Mouse (Mus musculus) midbrain, postnatal 0 days (tissue): Measurements from ENCODE around the gene Slc6a8. TPM values are rescaled to one million over a fixed set of nuclear protein-coding genes. Genes with fewer than 3 reads are reported as not detected.
A peak's percentile ranks its signal among the peaks of the same experiment; 100 is the strongest.

ENCODE experiments used
- ATAC-seq: fragments of 200-750 bp; cut with Nextera tagmentation; 2 replicates; pipeline ENCODE4 v1.8.0; 2017; ENCODE audit warnings: moderate number of reproducible peaks, mild to moderate bottlenecking, moderate TSS enrichment, moderate library complexity; ENCODE audit not compliant: low FRiP score
- DNase-seq: peaks from one replicate; pipeline ENCODE4 v3.0.0-alpha.2; 2015; ENCODE audit warnings: low spot score
- H3K27ac ChIP-seq: fragments of 300-500 bp; sonication (generic); 2 replicates; pipeline ENCODE4 v1.5.1; 2014; ENCODE audit warnings: low read depth, mild to moderate bottlenecking, low read length, mixed read lengths
- H3K27me3 ChIP-seq: fragments of 300-500 bp; sonication (generic); 2 replicates; pipeline ENCODE4 v1.6.1; 2014; ENCODE audit warnings: low read length, control low read depth, mixed read lengths; ENCODE audit not compliant: insufficient read depth
- H3K36me3 ChIP-seq: fragments of 300-500 bp; sonication (generic); 2 replicates; pipeline ENCODE4 v1.6.1; 2014; ENCODE audit warnings: low read length, control low read depth, mixed read lengths; ENCODE audit not compliant: insufficient read depth
- H3K4me1 ChIP-seq: fragments of 300-500 bp; sonication (generic); 2 replicates; pipeline ENCODE4 v1.6.1; 2014; ENCODE audit warnings: mild to moderate bottlenecking, control low read depth, antibody characterized with exemption, low read length, mixed read lengths; ENCODE audit not compliant: insufficient read depth
- H3K4me2 ChIP-seq: fragments of 300-500 bp; sonication (generic); 2 replicates; pipeline ENCODE4 v1.6.1; 2014; ENCODE audit warnings: low read depth, mild to moderate bottlenecking, low read length, mixed read lengths; ENCODE audit not compliant: poor library complexity, severe bottlenecking
- H3K4me3 ChIP-seq: fragments of 300-500 bp; sonication (generic); 2 replicates; pipeline ENCODE4 v1.5.1; 2014; ENCODE audit warnings: low read depth, mild to moderate bottlenecking, low read length, moderate library complexity
- H3K9ac ChIP-seq: fragments of 300-500 bp; sonication (generic); replicated peaks from 2 replicates; pipeline ENCODE4 v1.6.1; 2014; ENCODE audit warnings: mild to moderate bottlenecking, low read length, moderate library complexity, mixed read lengths; ENCODE audit not compliant: poor library complexity, severe bottlenecking
- H3K9me3 ChIP-seq: fragments of 300-500 bp; sonication (generic); 2 replicates; pipeline ENCODE4 v1.6.1; 2016; ENCODE audit warnings: low read length, control low read depth
- CTCF ChIP-seq: IDR thresholded peaks from 2 replicates; pipeline ENCODE4 v1.5.1; 2016; ENCODE audit warnings: antibody characterized with exemption, mild to moderate bottlenecking
- WGBS: fragments of 180-500 bp; shearing (Covaris S2); extraction: QIAGEN DNeasy Blood & Tissue Kit; methylation state at CpG from one replicate; pipeline ENCODE4 v1.1.7; 2014; 5-methylcytosine and 5-hydroxymethylcytosine counted together
- polyA plus RNA-seq: library from polyadenylated mRNA; unstranded; fragments of >200 nt; fragmentation: Nextera tagmentation; extraction: Ambion mirVana; gene quantifications from 2 replicates; pipeline ENCODE4 v1.2.1, GENCODE M21; 2015
- total RNA-seq: library from RNA; depleted of rRNA; stranded (reverse); fragments of >200 nt; gene quantifications from 2 replicates; pipeline ENCODE4 v1.2.3, GENCODE M21; 2014

The Slc6a8 gene
- total and polyA plus RNA-seq, 2 experiments from 2014 or later: 6.6 to 69.4 TPM

- ATAC-seq (no peak), DNase-seq (no peak)
- peaks cover 6% of the 10 kb centered on the region; the same call in 1 of the 2 replicates for H3K27me3 ChIP-seq
- no peak overlapping the region for H3K27ac ChIP-seq
- no peak for TF ChIP-seq CTCF
- no peak overlapping the region for H3K4me3 ChIP-seq
- no peaks in the 10 kb centered on the region for H3K4me1 ChIP-seq
- no peak overlapping the region for H3K9ac ChIP-seq
- WGBS: 47% methylated on average over 4 of the region's 4 CpGs
- no peaks in the 10 kb centered on the region for H3K9me3 ChIP-seq
- H3K4me2 ChIP-seq: no peak overlapping the region
- no peaks in the 10 kb centered on the region for H3K36me3 ChIP-seq
These were observed 27.8 kb upstream of the Slc6a8 start for GRCm38 (mm10) chrX:73645121-73645520.

DNA sequence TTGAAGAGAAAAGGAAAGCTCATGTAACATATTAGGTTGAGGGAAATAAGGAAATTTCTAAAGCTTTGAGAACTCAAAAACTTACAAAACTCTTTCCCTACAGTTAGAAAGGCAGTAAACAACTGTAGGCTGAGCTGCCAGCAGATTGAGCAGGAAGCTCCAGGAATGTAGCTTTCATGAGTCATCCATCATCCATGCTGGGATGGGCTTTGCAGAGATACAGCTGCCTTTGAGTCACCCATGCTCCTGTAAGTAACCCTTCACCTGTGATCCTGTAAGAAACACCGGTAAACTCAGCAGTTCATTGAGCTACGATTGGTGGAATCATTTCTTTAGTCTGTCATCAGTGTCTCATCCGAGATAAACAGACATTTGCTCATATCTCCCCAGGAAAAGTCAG lies 22.1 kb upstream of the Slc6a8 start:
- DNase-seq (no peak), ATAC-seq (no peak)
- H3K27me3 ChIP-seq: no peaks in the 10 kb centered on the region
- H3K9ac ChIP-seq: no peak overlapping the region
- H3K4me1 ChIP-seq: no peaks in the 10 kb centered on the region
- H3K4me2 ChIP-seq: no peak overlapping the region
- H3K9me3 ChIP-seq: no peaks in the 10 kb centered on the region
- WGBS: 82% methylated on average over 3 of the region's 3 CpGs
- no peaks in the 10 kb centered on the region for H3K36me3 ChIP-seq
- no peak for TF ChIP-seq CTCF
- no peak overlapping the region for H3K27ac ChIP-seq
- no peak overlapping the region for H3K4me3 ChIP-seq

- ATAC-seq (no peak), DNase-seq (no peak)
- 89% methylated on average over 6 of the region's 6 CpGs for WGBS
- Histone ChIP-seq H3K4me3 (no peak overlapping the region), H3K4me2 (no peak overlapping the region), H3K27me3 (no peaks in the 10 kb centered on the region), H3K36me3 (no peaks in the 10 kb centered on the region), H3K9me3 (no peaks in the 10 kb centered on the region), H3K9ac (no peak overlapping the region), H3K4me1 (no peaks in the 10 kb centered on the region), H3K27ac (no peak overlapping the region)
- no peak for TF ChIP-seq CTCF
These were observed 19.6 kb upstream of the Slc6a8 start for GRCm38 (mm10) chrX:73653392-73653791.

DNA sequence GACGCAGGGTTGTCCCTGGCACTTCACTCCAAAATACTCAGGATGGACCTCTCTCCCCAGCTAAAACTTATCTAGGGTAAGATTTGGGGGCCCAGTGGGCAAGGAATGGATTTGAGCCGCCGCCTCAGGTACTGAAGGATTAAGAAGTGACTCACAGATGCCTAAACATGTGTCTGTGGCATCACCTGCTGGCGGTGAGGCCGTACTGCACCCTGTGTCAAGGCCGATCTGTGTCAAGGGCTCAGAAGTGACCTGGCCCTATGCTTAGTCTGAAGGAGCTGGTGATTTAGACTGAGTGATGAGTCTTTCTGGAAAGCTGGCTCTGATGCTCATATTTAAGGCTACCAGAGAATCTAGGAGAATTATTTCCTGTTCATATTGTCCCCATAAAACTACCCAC lies 18.8 kb upstream of the Slc6a8 start:
- WGBS: 11% methylated on average over 6 of the region's 6 CpGs
- H3K27ac ChIP-seq: no peak overlapping the region
- no peaks in the 10 kb centered on the region for H3K27me3 ChIP-seq
- peak; percentile 87 for TF ChIP-seq CTCF
- no peaks in the 10 kb centered on the region for H3K36me3 ChIP-seq
- H3K9me3 ChIP-seq: no peaks in the 10 kb centered on the region
- DNase-seq (peak; percentile 73), ATAC-seq (peak; percentile 60)
- no peaks in the 10 kb centered on the region for H3K4me1 ChIP-seq
- H3K4me3 ChIP-seq: no peak overlapping the region
- no peak overlapping the region for H3K4me2 ChIP-seq
- H3K9ac ChIP-seq: no peak overlapping the region

DNA sequence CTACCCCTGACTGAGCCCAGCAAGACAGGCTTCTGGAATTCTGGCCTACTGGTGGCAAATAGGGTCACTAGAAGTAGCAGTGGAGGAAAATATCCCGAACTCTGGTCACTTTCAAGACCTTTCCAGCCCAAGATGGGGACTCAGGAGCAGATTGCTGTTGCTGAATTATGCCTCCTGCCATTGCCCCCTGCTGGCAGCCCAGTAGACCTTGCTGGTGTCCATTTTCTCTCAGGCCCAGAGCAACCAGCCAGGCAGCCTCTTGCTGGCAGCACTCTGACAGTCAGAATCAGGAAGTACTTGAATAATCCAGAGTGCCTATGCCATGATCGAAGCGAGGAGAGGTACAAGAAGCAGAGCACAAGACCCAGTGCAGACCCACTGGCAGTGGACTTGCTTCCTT lies 17.4 kb upstream of the Slc6a8 start:
- H3K27ac ChIP-seq: no peak overlapping the region
- H3K9ac ChIP-seq: no peak overlapping the region
- DNase-seq: no peak
- H3K36me3 ChIP-seq: no peaks in the 10 kb centered on the region
- no peak overlapping the region for H3K4me2 ChIP-seq
- H3K27me3 ChIP-seq: no peaks in the 10 kb centered on the region
- H3K4me3 ChIP-seq: no peak overlapping the region
- peak; percentile 63 for TF ChIP-seq CTCF
- no peaks in the 10 kb centered on the region for H3K9me3 ChIP-seq
- 80% methylated on average over 3 of the region's 3 CpGs for WGBS
- ATAC-seq: no peak
- H3K4me1 ChIP-seq: no peaks in the 10 kb centered on the region

- no peak for TF ChIP-seq CTCF
- Histone ChIP-seq H3K9me3 (no peaks in the 10 kb centered on the region), H3K4me3 (peak overlapping the region; percentile 38), H3K9ac (no peak overlapping the region), H3K4me1 (no peaks in the 10 kb centered on the region), H3K27ac (peak overlapping the region; percentile 43; the same call in 1 of the 2 replicates), H3K4me2 (peak overlapping the region; percentile 49), H3K36me3 (no peaks in the 10 kb centered on the region), H3K27me3 (no peaks in the 10 kb centered on the region)
- ATAC-seq: no peak
- 34% methylated on average over 7 of the region's 7 CpGs for WGBS
- DNase-seq: no peak
These were observed 14.6 kb upstream of the Slc6a8 start for GRCm38 (mm10) chrX:73658391-73658790.
